Mouse (Mus musculus) brain, embryonic 14.5 days (tissue): ENCODE measurements around the gene Smarcad1. TPM values are rescaled to one million over a fixed set of nuclear protein-coding genes. Genes with fewer than 3 reads are reported as not detected.

Experiments
- DNase-seq: peaks from one replicate; pipeline ENCODE4 v3.0.0-alpha.2; 2011; ENCODE audit warnings: low read depth
- CTCF ChIP-seq: fragments of 200-500 bp; IDR thresholded peaks from 2 replicates; pipeline ENCODE4 v1.5.1; 2012; ENCODE audit warnings: inconsistent platforms, mild to moderate bottlenecking, moderate library complexity, borderline replicate concordance; ENCODE audit not compliant: insufficient read depth, insufficient read length; ENCODE audit errors: extremely low read depth
- POLR2A ChIP-seq: fragments of 200-500 bp; IDR thresholded peaks from 2 replicates; pipeline ENCODE4 v1.6.1; 2012; ENCODE audit warnings: mild to moderate bottlenecking, inconsistent platforms, borderline replicate concordance; ENCODE audit not compliant: poor library complexity, insufficient read depth, insufficient read length, severe bottlenecking; ENCODE audit errors: extremely low read depth
- polyA plus RNA-seq: library from polyadenylated mRNA; depleted of rRNA; stranded (reverse); fragments of >200 nt; gene quantifications from 2 replicates; pipeline ENCODE4 v1.2.3, GENCODE M21; 2012

Smarcad1 gene
- polyA plus RNA-seq, 1 experiment, result 81.8 TPM

DNA sequence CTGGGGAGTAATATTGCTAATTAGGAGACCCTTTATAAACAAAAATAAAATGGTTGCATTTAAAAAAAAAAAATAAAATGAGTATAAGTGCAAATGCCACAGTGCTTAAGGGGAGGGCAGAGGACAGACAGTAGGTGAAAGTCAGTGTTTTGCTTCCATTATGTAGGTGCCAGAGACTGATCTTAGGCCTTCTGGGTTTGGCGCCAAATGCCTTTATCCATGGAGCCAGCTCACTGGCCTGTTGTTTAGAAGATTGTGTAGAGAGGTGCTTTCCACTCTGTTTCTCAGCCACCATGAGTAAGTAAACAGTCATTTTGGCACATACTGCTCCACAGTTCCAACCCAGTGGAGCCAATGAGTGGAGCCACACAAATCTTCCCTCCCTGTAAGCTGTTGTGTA, 75.2 kb downstream of the Smarcad1 start:
- no peak for TF ChIP-seq CTCF
- TF ChIP-seq POLR2A, result no peak
- DNase-seq, result peak; percentile 26

- DNase-seq, result peak; percentile 86
These were observed 83.8 kb downstream of the Smarcad1 start for GRCm38 (mm10) chr6:65126074-65126726.

DNA sequence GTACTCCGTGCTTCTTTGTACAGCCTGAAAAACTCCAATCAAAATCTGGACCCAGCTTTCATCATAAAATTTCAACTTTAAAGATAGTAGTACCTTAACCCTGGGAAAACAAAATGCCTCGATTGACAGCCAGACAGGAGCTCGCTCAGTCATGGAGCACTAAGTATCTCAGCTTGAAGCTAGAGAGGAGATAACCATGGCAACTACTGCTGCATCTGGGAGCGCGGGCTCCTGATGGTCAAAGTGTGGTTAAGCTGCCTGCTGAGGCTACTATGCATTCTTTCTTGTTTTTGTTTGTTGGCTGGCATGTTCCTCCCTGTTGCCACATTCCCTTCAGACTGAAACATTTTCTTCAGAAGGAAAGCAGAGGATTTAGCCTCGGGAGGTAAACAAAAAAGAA, 90.0 kb downstream of the Smarcad1 start:
- peak; percentile 60 for DNase-seq
- TF ChIP-seq POLR2A (no peak), CTCF (no peak)

More at GRCm38 (mm10) chr6:65126074-65126726, 83.8 kb downstream of the Smarcad1 start:
- TF ChIP-seq CTCF (peak; percentile 84), POLR2A (no peak)

- peak; percentile 65 for DNase-seq
- TF ChIP-seq POLR2A (no peak), CTCF (no peak)
These were observed 95.4 kb downstream of the Smarcad1 start for GRCm38 (mm10) chr6:65137802-65138201.

DNA sequence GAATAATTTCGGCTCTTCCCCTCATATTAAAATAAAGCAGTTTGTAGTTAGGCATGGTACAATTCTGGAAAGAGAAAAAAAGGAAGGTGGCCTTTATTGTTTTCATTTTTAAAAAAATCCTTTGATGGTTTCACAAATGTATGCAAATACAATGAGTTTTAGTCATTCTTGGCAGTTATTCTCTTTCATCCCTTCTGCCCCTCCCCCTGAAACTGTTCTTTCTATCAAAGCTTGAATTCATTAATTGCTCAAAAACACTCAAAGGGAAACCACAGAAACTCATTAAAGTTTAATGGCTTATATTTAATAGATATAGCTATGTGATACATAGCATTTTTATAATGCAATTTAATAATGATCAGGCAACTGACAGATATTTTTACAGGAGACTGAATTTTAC, 95.9 kb downstream of the Smarcad1 start:
- DNase-seq, result peak; percentile 70

GRCm38 (mm10) chr6:65140082-65140749, 97.8 kb downstream of the Smarcad1 start:
- TF ChIP-seq CTCF (no peak), POLR2A (no peak)
- DNase-seq, result peak; percentile 64

More for the DNA sequence above, 95.9 kb downstream of the Smarcad1 start:
- TF ChIP-seq POLR2A (no peak), CTCF (no peak)

DNA sequence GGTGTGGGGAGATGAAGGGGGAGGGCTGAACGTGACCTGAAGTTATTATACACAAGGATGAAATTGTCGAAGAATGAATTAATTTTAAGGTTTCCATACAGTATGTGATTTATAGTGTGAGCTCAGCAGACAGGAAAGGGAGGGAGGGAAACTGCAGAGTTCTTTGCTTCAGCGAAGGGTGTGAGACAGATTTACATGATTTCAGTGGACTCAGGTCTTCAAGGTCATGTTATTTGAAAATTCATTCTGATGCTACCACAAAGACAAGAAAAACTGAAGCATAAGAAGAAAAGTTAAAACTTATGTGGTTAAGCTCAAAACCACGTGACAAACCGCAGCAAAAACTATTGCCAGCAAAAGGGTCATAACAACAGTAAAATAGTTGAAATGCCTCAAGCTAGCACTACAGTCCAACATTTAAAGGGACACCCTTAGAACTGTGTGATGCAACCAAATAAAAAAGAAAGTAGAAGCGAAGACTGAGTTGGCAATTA, 98.4 kb downstream of the Smarcad1 start:
- no peak for DNase-seq
- no peak for TF ChIP-seq POLR2A
- no peak for TF ChIP-seq CTCF

DNA sequence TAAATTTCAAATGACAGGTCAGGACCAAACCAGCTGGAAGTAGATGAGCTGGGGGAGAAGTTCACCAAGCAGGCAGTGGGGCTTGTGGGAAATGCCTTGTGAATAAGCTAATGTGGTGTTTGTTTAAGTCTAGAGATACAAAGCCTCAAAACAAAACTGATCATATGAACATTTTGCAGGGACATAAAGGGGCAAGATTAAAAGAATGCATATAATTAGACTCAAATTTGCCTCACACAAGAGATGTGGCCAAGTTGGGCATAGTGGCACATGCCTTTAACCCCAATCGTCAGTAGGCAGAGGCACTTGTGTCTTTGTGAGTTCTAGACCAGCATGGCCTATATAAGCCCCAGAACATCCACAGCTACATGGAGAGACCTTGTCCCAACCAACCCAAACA, 99.9 kb downstream of the Smarcad1 start:
- no peak for DNase-seq
- TF ChIP-seq POLR2A, result no peak
- no peak for TF ChIP-seq CTCF

- TF ChIP-seq POLR2A (no peak), CTCF (no peak)
- peak; percentile 35 for DNase-seq
These were observed 102.3 kb downstream of the Smarcad1 start, which contains the start of gene Hpgds for GRCm38 (mm10) chr6:65144621-65145205. Hpgds (minus strand) TSS chr6:65144908.

- TF ChIP-seq POLR2A (no peak), CTCF (no peak)
- no peak for DNase-seq
These were observed 104.0 kb downstream of the Smarcad1 start for GRCm38 (mm10) chr6:65146363-65146762.

DNA sequence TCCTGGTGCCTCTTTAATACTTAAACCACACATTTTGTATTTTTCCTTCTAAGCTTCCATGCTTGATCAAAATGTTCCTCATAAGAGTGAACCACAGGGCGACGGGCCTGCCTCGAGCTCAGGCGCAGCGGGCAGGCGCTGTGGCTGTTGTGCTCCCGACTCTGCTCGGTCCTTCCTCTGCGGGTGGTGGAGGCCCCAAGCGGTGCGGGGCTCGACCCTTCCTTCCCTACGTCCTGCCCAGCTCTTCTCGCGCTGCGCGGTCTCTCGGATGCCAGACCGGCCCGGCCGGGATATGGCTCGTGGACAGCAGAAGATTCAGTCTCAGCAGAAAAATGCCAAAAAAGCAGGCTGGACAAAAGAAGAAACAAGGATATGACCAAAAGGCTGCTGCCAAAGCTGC, 108.3 kb downstream of the Smarcad1 start:
- TF ChIP-seq CTCF (no peak), POLR2A (no peak)
- DNase-seq, result no peak

DNA sequence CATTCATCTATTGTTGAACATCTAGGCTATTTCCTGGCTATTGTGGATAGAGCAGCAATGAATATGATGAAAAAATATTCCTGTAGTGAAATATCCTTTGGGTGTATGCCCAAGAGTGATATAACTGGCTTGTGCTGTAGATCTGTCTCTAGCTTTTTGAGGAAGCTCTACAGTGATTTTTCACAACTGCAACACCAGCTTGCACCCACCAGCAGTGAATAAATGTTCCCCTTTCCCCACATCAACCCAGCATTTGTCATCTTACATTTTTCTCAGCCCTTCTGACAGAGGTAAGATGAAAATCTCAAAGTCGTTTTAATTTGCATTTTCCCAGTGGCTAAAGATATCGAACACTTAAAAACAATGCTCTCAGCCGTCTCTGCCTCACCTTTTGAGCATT, 111.2 kb downstream of the Smarcad1 start:
- no peak for TF ChIP-seq POLR2A
- no peak for TF ChIP-seq CTCF
- DNase-seq, result no peak

DNA sequence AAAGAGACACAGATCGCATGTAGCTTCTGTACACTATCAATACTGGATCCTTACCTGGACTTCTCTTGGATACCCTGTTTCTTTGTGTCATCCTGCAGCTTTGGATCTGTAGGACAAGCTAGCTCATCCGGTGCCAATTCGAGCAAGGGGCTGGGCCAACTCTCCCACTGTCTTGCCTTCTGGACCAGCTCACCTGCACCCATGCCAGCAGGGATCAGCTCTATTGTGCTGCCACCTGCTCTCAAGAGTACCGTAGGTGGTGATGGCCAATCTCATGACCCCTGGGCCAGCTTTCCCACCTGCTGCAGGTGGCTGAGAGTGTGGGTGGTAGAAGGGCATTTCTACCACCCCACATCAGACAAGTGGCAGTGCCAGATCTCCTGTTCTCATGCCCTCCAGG, 114.7 kb downstream of the Smarcad1 start:
- no peak for DNase-seq
- no peak for TF ChIP-seq CTCF
- no peak for TF ChIP-seq POLR2A
